Mouse (Mus musculus): ENCODE measurements around the gene Ddo.

Gene Ddo

DNA sequence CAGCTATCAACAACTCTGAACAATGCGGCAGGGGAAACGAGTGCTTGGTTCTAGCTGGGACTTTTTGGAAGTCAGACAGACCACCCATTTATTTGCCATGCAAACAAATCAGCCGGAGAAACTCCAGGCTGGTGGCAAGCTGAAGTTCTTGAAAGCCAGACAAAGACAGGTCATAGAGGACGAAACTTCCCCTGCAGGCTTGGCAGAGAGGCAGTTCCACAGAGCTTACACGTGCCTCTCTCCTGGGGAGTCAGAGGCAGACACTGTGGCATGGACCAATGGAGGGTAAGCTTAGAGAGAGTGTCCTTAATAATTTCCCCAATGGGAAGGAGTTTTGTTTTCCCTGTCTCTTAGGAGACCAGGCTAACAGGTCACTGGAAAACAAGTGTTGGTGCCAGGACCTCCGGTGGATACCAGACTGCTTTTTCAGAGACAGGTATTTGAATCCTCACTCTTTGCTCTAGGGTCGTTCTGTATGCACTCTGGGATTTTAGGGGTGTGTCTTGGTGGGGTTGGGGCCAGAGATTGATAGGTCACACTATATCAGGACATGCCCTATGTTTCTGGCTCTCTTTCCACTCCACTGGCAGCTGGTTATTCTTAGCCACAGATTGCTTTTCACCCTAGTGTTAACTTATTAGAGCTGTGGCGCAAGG is at the start of gene Ddo:
Gene Ddo (plus strand): TSS at position 356 of the 656 bp plus-strand sequence.
- peak; percentile 67 to 74 for DNase-seq

DNA sequence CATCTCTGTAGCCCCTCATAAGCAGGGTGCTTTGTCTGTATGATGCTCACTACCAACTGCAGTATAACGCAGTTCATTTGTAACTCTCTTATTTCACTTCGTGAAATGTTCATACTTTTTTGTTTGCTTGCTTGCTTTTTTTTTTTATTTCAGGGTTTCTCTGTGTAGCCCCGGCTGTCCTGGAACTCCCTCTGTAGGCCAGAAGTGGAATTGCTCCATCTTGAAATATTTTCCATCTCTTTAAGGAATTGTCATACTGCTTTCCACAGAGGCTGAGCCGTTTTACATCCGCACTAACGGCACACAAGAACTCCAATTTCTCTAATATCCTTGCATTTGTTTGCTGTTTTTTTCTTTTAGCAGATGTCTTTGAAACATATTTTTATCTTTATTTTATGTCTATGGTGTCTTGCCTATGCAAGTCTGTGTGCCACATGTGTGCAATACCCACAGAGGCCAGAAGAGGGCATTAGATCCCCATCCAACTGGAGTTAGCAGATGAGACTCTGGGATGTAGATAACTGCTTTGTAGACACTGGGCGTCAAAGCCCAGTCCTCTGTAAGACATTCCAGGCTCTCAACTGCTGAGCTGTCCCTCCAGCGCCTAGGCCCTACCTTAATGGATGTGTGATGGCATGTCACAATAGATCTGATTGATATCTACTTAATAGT is 46.1 kb upstream of the Ddo start:
- peak; percentile 7 to 63 for DNase-seq

DNA sequence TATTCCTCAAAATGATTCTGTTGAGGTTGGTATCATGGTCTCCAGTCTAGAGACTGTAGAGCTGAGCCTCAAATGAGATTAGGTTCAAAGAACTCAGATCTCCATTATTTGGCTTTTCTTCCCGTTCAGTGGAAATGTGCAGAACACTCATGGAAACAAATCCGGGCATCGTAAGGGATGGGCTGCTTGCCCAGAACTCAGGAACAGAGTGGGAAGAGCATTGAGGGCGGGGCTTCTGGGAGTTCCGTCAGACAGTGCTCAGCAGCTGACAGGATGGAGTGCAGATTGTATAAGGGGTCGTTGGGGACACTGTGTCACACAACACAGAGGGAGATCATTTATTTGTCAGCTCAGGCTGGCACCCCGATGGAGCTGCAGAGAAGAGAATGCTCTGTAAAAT is 37.6 kb upstream of the Ddo start:
- peak; percentile 21 to 38 for DNase-seq

DNA sequence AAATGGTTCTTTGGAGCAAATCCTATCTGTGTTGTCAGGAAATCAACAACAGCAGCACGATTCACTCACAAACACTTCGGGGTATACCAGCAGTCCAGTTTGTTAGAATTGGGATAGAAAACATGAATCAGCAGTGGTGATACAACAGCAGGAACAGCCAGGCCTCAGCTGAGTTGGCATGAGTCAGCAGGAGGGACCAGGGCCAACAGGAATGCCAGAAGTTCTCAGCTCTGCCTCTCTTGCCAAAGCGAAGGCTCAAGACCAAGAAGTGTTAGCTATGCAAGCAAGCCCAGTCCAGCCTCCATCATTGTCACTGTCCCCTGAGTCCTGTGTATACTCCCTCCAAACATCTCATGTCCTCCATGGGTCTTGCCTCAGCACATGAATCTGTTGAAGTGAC is 32.6 kb upstream of the Ddo start:
- peak; percentile 19 to 29 for DNase-seq

DNA sequence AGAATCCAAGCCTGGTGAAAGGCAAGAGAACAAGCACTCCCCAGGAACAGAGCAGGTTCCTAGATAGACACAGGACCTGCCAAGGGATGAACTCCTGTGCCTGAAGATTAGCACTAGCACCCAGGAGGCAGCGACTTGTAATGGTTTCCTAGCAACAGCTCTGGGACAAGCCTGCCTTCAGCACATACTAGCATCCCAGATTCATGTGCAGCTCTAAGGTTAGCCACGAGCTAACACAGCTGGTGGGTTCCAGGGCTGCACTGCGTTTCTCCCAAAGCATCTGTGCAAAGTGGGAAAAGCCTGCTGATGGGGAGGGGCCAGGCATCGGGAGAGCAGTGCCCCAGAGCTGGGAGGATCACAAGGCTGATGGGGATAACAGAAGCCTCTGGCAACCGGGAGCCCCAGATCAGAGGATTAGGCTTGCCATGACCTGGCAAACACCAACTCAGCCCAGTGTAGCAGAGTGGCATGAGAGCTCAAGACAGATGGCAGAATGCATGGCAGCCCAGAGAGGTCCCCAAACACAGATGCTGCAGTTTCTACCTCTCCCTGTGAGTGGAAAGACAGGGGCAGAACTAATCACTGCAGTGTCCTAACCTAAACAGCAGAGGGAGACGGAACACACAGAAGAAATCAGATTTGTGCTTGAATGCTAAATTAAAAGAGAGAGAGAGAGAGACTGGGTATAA is 25.0 kb upstream of the Ddo start:
- DNase-seq: peak; percentile 43 to 45

DNA sequence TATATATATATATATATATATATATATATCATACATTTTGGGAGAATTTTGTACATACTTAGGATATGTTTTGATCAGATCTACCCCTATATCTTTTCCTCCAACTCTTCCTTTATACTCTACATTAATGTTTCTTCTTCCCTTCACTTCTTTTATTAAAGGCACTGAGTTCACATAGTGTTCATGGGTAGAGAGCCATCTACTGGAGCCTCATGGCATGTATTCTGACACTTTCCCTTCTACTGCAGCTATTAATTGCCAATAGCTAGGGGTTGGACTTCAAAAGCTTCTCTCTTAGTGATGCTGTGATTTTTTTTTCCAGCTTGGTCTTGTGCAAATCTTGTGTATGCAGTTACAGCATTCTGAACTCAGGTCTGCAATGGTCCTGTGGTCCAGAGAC is 11.8 kb upstream of the Ddo start:
- DNase-seq: no peak

DNA sequence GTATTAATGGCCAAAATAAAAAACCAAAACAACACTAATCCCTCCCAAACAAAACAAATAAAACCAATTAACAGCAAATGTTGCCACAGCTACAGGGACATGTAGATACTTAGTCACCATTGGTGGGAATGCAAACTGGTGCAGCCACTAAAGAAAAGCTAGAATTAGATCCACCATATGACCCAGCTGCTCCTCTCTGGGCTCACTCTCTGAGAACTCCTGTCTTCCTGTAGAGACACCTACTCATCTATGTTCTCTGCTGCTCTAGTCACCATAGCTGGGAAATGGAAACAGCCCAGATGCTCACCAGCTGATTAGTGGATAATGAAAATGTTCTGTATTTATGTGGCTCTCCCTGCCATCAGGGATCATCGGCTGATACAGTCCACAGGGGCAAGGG is 10.1 kb upstream of the Ddo start:
- no peak for DNase-seq

DNA sequence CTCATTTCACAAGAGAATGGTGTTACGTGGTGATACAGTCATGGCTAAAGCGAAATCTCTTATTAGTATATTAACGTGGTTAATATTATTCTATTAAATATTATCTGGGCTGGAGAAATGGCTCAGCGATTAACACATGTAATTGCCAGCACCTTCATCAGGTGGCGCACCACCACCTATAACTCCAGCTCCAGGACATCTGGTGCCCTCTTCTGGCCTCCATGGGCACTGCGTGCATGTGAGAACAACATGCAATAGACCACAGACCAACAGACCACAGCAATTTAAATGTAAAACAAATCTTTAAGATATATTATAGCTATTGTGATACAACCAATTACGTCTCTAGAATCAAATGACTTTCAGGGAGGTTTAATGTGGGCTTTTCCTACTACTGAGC is 671 bp upstream of the Ddo start:
- DNase-seq: peak; percentile 75 to 86

DNA sequence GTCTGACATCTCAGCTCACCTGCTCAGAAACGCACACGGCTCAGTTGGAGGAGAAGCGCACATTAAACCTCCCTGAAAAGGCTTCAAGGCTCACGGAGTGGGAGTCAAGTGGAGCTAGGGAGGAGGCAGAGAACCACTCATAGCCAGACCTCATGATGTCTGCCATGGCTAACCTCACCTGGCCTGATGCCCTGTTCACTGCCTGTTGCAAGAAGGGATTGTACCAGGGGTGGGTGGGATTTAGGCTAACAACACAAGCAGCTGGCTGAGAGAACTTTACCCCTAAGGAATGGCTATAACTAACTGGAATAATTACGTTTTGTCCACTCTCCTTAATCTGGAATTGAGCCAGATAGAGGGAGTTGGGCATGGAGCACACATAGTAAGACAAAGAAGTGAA is 646 bp downstream of the Ddo start:
- peak; percentile 55 to 73 for DNase-seq

DNA sequence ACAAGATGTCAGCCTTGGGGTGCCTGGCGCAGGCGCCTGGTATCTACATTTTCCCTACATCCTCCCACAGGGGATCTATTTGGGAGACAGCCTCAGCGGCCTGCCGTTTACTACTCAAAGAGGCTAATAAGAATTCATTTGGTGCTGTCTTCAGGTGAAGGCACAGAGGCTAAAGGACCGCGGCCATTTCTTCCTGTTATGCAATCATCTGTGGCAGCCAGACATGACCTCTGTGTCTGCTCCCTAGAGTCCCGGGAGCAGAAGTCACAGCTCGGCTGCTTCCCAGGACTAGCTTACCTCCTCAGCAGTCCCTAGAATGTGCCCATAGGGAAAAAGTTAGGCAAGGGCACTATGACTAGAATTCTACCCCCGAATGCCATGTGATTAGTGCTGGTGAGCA is 1.1 kb downstream of the Ddo start:
- DNase-seq: no peak

DNA sequence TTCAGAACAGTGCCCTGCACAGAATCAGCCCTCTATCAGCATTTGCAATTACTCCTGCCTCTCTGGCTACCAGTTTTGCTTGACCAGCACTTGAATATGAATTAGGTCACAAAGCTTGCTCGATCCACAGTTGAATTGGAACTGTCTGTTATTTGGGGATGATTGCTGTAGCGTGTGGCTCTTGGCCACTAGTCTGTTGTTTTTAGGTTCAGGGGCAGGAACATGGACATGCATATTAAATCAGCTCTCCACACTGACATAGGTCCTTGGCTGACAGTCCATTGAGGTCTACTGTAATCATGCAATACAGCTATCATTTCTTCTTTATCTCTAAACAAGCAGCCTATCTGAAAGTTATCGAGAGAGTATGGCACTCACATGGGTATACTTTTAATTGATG is 2.3 kb downstream of the Ddo start:
- DNase-seq: no peak

DNA sequence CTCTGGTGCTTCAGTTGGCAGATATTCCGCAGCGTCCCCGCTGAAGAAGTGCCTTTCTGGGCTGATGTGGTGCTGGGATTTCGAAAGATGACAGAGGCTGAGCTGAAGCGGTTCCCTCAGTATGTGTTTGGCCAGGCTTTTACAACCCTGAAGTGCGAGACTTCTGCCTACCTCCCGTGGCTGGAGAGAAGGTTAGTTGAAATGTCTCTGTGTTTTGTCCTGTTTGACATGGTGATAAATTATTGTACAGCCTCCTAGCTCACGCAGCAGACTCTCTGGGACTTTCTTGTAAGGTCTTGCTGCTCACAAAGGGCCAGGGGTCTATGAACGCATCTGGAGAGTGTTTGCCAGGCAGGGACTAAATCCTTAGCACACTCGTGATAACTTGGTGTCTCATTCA is 7.5 kb downstream of the Ddo start:
- DNase-seq: no peak

DNA sequence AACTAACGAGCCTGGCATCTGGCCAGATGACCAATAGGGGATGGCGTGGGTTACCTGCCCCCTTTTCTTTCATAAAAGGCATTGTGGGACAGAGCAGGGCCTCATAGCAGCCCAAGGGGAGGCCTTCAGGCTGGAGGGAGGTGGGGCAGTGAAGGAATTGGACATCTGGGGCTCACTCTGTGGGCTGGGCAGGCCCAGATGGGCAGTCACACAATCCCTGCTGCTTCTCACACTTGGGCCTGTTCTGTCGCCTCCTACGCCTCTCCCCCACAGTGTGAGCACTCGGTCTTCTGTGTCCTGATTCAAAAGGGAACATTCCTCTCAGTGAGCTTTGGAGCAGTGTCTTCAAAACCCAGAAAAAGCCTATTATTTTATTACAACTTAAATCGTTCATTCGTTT is 8.5 kb downstream of the Ddo start:
- peak; percentile 37 to 58 for DNase-seq

DNA sequence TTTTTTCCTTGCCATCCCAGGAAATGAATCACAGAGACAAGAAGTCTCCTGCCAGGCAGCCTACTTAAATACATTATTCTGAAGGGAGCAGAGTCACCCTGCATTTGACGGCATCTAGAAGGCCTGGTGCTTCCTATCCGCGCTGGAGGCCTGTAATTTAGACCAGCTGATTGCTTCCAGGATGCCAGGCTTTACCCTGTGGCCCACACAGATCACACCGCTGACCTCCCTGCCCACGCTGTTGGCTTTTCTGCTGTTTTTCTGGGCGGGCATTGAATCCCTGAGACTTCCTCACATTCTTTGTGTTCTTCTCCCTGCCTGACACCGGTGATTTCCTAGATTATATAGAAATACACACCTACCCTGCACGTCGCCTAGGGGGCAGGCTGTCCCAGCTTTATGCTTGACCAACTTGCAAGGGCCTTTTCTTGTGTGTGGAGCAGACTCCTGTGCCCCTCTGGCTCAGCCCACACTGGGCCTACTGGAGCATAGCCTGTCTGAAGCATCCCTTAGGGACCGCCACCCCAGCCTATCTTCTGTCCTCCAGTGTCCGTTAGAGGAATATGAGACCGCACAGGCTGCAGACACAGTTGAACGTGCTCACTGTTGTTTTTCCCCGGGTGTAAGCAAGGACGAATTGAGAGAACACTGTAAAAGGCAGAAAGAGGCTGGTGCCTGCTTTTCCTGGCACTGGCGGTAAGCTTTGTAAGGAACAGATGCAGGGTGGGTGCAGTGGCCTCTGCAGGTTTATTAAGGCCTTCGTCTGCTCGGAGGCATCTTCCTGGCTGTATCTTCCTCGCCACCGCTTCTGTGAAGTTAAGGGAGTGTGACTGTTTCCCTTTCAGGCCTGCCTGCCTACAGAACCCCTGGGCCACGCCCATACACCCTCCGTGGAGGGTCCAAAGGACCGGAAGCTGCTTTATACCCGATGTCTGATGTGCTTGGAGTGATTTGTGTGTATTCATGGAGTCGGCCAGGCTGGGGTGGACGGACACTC is 9.3 kb downstream of the Ddo start:
- DNase-seq: peak; percentile 46 to 50

DNA sequence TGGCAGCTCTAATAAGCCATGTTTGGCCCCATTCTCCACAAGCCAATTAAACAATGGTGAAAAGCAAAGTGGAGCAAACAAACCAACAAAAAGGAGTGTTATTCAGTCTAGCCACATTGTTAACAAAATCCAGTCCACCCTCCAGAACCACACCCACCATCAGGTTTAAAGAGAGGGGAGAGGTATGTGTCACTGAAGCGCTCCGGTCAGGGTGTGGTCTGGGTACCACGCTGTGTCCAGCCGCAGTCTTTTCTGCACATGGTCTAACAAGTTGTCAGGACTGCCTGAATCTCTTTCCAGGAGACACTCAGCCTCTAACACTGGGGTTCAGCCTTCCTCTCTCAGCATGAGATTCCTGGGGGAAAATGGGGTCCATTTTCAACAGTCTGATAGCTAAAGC is 10.6 kb downstream of the Ddo start:
- DNase-seq: no peak

DNA sequence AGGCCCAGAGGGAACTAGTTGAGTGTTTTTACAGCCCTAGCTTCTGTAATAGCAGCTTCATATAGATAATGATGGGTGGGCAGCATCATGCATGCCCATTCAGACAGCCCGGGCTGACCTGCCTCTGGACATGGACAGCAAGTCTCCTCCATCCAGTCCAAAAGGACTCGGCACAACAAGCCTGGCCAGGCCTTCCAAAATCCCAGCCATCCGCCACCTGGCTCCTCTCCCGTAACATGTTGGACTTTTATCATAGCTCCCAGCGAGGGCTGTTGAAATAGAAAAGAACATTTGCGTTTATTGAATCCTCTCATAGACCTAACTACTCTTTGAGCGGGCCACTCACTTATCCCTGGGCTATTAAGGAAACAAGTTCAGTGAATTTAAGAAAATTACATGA is 12.1 kb downstream of the Ddo start:
- DNase-seq: peak; percentile 58 to 64

DNA sequence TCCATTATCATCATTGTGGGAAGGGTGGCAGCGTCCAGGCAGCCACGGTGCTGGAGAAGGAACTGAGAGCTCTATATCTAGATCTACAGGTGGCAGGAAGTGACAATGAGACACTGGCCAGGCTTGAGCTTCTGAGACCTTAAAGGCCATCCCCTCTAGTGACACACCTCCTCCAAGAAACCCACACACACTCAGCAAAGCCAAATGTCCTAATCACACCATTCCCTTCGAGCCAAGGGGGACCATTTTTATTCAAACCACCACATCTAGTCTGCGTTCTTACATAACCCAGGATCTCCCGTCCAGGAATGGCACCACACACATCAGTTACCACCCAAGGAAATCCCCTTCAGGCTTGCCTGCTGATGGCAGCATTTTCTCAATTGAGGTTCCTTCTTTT is 13.3 kb downstream of the Ddo start:
- no peak for DNase-seq

DNA sequence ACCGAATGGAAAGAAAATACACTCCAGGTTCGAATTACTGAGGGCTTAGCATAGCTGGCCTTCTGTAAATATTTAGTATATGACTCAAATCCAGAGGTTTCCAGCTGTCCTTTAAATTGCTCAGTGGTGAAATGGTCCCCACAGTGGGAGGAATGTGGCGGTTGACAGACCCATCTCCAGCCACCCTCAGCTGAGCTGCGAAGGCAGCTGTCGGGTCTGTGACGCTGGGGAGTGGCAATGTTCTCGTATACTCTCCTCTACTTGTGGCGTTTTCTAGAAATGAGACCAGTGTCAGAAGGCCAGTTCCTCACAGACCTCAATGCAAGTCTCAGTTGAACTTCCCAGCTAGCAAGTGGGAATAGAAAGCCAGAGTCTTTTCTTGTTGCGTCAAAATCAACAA is 14.6 kb downstream of the Ddo start:
- no peak for DNase-seq

DNA sequence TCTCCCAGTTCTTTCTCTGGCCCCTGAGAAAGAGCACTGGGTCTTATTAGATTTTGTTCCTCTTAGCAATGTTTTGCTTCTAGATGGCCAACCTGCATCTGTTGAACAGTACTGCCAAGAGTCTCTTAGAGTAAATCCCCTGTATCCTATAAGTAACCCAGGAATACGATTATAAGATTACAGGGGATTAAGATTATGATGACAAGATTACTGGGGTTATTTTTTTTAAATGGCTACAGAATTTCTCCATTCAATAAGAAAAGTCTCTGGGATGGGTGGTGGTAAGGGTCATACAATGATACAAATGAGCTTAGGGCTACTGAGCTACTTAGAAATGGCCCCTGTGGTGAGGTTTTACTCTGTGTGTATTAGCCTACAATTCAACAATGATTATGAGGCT is 15.5 kb downstream of the Ddo start:
- DNase-seq: no peak

DNA sequence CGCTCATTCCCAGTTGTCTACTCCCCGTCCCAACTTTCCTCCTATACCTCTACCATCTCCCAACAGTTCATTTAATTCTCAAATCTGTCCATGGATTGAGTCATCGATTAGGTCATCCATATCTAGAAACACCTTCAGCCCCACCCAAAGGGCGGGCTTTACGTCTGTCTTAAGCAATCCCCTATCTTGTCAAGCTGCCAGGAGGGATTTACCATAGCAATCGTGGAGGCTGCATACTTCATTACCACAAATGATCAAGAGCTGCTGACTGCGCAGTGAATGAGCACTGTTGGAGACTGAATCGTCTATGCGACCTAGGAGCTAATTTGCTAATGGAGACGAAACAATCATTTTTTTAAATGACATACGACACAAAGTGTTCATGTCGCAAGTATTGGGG is 19.0 kb downstream of the Ddo start:
- no peak for DNase-seq

DNA sequence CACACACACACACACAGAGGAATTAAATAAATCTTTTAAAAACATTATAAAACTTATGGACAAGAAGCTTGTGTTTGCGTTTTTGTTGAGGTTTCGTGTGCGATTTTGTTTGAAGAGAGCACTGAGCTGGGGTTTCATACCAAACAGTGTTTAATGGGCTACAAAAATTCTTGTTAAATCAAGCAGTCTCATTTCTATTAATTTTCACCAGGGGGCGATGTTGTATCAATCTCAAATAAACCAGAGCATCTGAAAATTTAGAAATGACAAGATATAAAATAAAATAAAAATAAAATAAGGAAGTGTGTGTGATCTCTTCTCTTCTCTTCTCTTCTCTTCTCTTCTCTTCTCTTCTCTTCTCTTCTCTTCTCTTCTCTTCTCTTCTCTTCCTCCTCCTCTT is 19.8 kb downstream of the Ddo start:
- DNase-seq: peak in 1 of 2 experiments; percentile 39

DNA sequence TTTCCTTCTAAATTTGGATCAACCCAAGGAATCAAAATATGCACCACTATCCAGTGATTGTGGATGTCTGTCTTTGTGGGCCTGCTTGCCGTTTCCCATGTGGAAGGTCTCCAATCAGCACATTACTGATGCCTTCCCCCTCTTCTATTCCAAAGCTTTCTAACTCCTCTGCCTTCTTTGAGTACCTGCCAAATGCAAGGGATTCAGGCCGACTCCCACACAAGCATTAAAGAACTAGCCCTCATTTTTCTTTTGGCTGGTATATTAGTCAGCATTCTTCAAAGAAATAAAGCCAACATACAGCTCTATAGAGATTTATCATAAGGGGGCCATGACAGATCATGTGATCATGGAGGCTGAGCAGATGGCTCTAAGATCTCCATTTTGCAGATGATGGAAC is 21.9 kb downstream of the Ddo start:
- DNase-seq: no peak

DNA sequence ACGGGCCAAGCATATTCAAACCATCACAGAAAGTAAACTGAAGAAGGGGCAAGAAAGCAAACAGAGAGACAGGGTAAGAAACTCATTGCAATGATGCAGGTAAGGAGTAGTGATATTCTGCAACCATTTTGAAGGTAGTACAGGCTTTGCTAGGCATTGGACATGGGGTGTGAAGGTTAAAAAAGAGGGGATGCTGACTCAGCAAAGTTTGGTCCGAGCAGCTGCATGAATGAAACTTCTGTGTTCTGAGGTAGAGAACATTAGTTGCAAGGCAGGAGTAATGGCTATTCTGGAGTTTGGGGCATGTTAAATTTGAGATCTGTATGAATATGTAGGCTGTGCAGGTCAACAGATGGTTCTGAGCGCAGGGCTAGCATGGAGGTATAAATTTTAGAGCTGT is 35.5 kb downstream of the Ddo start:
- DNase-seq: no peak

Data from cerebellum, postnatal 14 days (tissue).